Mouse (Mus musculus): ENCODE results near the gene Pdc.
"Not testable (repeated sequence)": the region's sequence is repeated elsewhere in the genome, so short reads cannot be mapped to it uniquely, and the experiment has no call there.

The Pdc gene

DNA sequence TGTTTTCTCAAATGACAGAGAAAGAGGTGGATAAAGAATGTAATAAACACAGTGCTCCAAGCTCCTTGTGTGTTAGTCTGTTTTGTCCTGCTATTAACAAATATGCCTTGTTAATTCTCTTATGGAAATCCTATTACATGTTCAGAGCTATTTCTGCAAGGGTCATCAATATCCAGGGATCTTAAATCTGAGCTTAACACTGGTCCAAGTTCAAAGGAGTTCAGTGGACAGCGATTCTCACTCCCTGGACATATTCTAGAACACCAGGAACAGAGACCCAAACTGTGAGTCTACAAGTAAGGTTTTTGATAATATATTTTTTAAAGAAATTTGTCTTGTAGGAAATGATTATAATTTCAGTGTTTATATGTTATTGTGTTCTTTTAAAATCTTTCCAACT, at the start of gene Pdc:
Pdc (plus strand) TSS at position 213 of the 400 bp plus-strand sequence.
- in situ Hi-C loops (cut with MseI, MboI), result no loop called here

- in situ Hi-C loops (cut with MseI, MboI), result not testable (repeated sequence)
These were observed 25.2 kb upstream of the Pdc start for GRCm38 (mm10) chr1:150294051-150294450.

GRCm38 (mm10) chr1:150307599-150307998, 11.6 kb upstream of the Pdc start:
- in situ Hi-C loops (cut with MseI, MboI), result no loop called here

DNA sequence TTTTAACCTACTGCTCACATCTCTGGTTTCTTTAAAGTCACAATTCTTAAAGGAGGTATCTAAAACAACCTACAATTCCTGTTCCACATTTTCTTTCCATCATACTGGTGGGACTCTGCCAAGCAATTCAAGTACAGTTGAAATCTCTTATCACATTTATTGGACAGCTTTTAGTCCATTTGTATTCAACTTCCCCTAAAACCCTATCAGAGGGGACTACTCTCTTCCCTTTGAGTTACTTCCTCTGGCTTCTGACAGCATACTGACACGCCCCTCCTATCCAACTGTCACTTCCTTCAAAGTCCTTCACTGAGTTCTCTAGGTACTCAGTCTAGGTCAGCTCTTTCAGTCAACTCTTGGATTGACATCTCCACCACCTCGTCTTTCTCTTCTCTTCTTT, 15.9 kb downstream of the Pdc start:
- in situ Hi-C loops (cut with MseI, MboI), result no loop called here

- in situ Hi-C loops (cut with MseI, MboI), result no loop called here
These were observed 41.6 kb downstream of the Pdc start for GRCm38 (mm10) chr1:150360864-150361263.

GRCm38 (mm10) chr1:150372895-150373294, 53.7 kb downstream of the Pdc start:
- in situ Hi-C loops (cut with MseI, MboI), result no loop called here

GRCm38 (mm10) chr1:150374247-150374646, 55.0 kb downstream of the Pdc start:
- in situ Hi-C loops (cut with MseI, MboI), result no loop called here
